Mouse (Mus musculus): ENCODE measurements around the gene Lrp6. TPM values are rescaled to one million over a fixed set of nuclear protein-coding genes. Genes with fewer than 3 reads are reported as not detected.

Lrp6 gene
- polyA plus RNA-seq, 1 experiment from 2014 or later: 22.5 TPM

- Histone ChIP-seq H3K9me3 (replicated peaks) (no peaks in the 10 kb centered on the region), H3K4me1 (peaks cover 10% of the 10 kb centered on the region), H3K4me2 (no peak overlapping the region), H3K4me3 (no peak overlapping the region), H3K36me3 (ENCODE audit: poor library complexity, severe bottlenecking) (peaks cover 27% of the 10 kb centered on the region), H3K27me3 (no peaks in the 10 kb centered on the region), H3K9ac (no peak overlapping the region), H3K27ac (no peak overlapping the region)
- no peak for ATAC-seq
- 84% methylated on average over 10 of the region's 10 CpGs for WGBS
Observed at GRCm38 (mm10) chr6:134509731-134510226, 57.0 kb downstream of the Lrp6 start.

- Histone ChIP-seq H3K4me1 (peaks cover 20% of the 10 kb centered on the region), H3K27ac (no peak overlapping the region), H3K36me3 (ENCODE audit: poor library complexity, severe bottlenecking) (peaks cover 31% of the 10 kb centered on the region), H3K27me3 (no peaks in the 10 kb centered on the region), H3K9ac (no peak overlapping the region), H3K4me3 (no peak overlapping the region), H3K4me2 (no peak overlapping the region), H3K9me3 (replicated peaks) (no peaks in the 10 kb centered on the region)
- no peak for ATAC-seq
- WGBS: 72% methylated on average over 4 of the region's 4 CpGs
Observed at GRCm38 (mm10) chr6:134504866-134505265, 61.9 kb downstream of the Lrp6 start.

GRCm38 (mm10) chr6:134502335-134502734, 64.4 kb downstream of the Lrp6 start:
- Histone ChIP-seq H3K4me2 (no peak overlapping the region), H3K9ac (no peak overlapping the region), H3K4me3 (no peak overlapping the region), H3K27me3 (no peaks in the 10 kb centered on the region), H3K9me3 (replicated peaks) (no peaks in the 10 kb centered on the region), H3K27ac (no peak overlapping the region), H3K36me3 (ENCODE audit: poor library complexity, severe bottlenecking) (peaks cover 43% of the 10 kb centered on the region), H3K4me1 (peaks cover 28% of the 10 kb centered on the region)
- no peak for ATAC-seq
- WGBS: 75% methylated on average over 7 of the region's 7 CpGs

- no peak overlapping the region for H3K4me2 ChIP-seq
Observed at GRCm38 (mm10) chr6:134500381-134501162, 66.2 kb downstream of the Lrp6 start.

GRCm38 (mm10) chr6:134499089-134499488, 67.7 kb downstream of the Lrp6 start:
- H3K4me2 ChIP-seq: no peak overlapping the region
- no peaks in the 10 kb centered on the region for H3K9me3 ChIP-seq (replicated peaks)
- peaks cover 20% of the 10 kb centered on the region; the same call in 1 of the 2 replicates for H3K36me3 ChIP-seq (ENCODE audit: poor library complexity, severe bottlenecking)
- WGBS: 90% methylated on average over 2 of the region's 2 CpGs
- no peak overlapping the region for H3K9ac ChIP-seq
- no peak overlapping the region for H3K27ac ChIP-seq
- H3K27me3 ChIP-seq: no peaks in the 10 kb centered on the region
- H3K4me1 ChIP-seq: peaks cover 41% of the 10 kb centered on the region
- no peak overlapping the region for H3K4me3 ChIP-seq
- no peak for ATAC-seq

More at GRCm38 (mm10) chr6:134500381-134501162, 66.2 kb downstream of the Lrp6 start:
- H3K27ac ChIP-seq: peak overlapping the region; percentile 75
- ATAC-seq: peak; percentile 97
- H3K36me3 ChIP-seq (ENCODE audit: poor library complexity, severe bottlenecking): peaks cover 29% of the 10 kb centered on the region
- H3K27me3 ChIP-seq: no peaks in the 10 kb centered on the region
- WGBS: 49% methylated on average over 10 of the region's 10 CpGs
- H3K9me3 ChIP-seq (replicated peaks): no peaks in the 10 kb centered on the region
- H3K4me1 ChIP-seq: peaks cover 30% of the 10 kb centered on the region
- no peak overlapping the region for H3K9ac ChIP-seq
- H3K4me3 ChIP-seq: no peak overlapping the region

- Histone ChIP-seq H3K4me3 (no peak overlapping the region), H3K27me3 (no peaks in the 10 kb centered on the region), H3K4me1 (peaks cover 46% of the 10 kb centered on the region), H3K36me3 (ENCODE audit: poor library complexity, severe bottlenecking) (peaks cover 18% of the 10 kb centered on the region; the same call in 1 of the 2 replicates), H3K4me2 (no peak overlapping the region), H3K9me3 (replicated peaks) (no peaks in the 10 kb centered on the region), H3K27ac (no peak overlapping the region), H3K9ac (no peak overlapping the region)
- no peak for ATAC-seq
Observed at GRCm38 (mm10) chr6:134498518-134498917, 68.2 kb downstream of the Lrp6 start.

GRCm38 (mm10) chr6:134494828-134495698, 71.7 kb downstream of the Lrp6 start:
- Histone ChIP-seq H3K9me3 (replicated peaks) (no peaks in the 10 kb centered on the region), H3K27ac (peak overlapping the region; percentile 65), H3K36me3 (ENCODE audit: poor library complexity, severe bottlenecking) (peaks cover 17% of the 10 kb centered on the region; the same call in 1 of the 2 replicates), H3K4me1 (peaks cover 39% of the 10 kb centered on the region), H3K27me3 (no peaks in the 10 kb centered on the region), H3K4me3 (no peak overlapping the region), H3K9ac (no peak overlapping the region), H3K4me2 (no peak overlapping the region)
- 56% methylated on average over 8 of the region's 8 CpGs for WGBS
- ATAC-seq: peak; percentile 89

GRCm38 (mm10) chr6:134489637-134490036, 77.1 kb downstream of the Lrp6 start:
- H3K9me3 ChIP-seq (replicated peaks): no peaks in the 10 kb centered on the region
- no peaks in the 10 kb centered on the region for H3K27me3 ChIP-seq
- peaks cover 21% of the 10 kb centered on the region for H3K36me3 ChIP-seq (ENCODE audit: poor library complexity, severe bottlenecking)
- WGBS: 95% methylated on average over 9 of the region's 9 CpGs
- H3K9ac ChIP-seq: no peak overlapping the region
- no peak overlapping the region for H3K4me2 ChIP-seq
- ATAC-seq: no peak
- H3K4me3 ChIP-seq: no peak overlapping the region
- peaks cover 19% of the 10 kb centered on the region for H3K4me1 ChIP-seq
- H3K27ac ChIP-seq: no peak overlapping the region

- no peak for ATAC-seq
- Histone ChIP-seq H3K9me3 (replicated peaks) (no peaks in the 10 kb centered on the region), H3K4me1 (peaks cover 14% of the 10 kb centered on the region), H3K9ac (no peak overlapping the region), H3K27me3 (no peaks in the 10 kb centered on the region), H3K36me3 (ENCODE audit: poor library complexity, severe bottlenecking) (peaks cover 26% of the 10 kb centered on the region), H3K4me2 (no peak overlapping the region), H3K27ac (no peak overlapping the region), H3K4me3 (no peak overlapping the region)
- WGBS: 95% methylated on average over 4 of the region's 4 CpGs
Observed at GRCm38 (mm10) chr6:134489130-134489529, 77.6 kb downstream of the Lrp6 start.

- Histone ChIP-seq H3K4me3 (no peak overlapping the region), H3K4me1 (no peaks in the 10 kb centered on the region), H3K27ac (no peak overlapping the region), H3K9ac (no peak overlapping the region), H3K9me3 (replicated peaks) (no peaks in the 10 kb centered on the region), H3K4me2 (no peak overlapping the region), H3K36me3 (ENCODE audit: poor library complexity, severe bottlenecking) (peaks cover 33% of the 10 kb centered on the region), H3K27me3 (no peaks in the 10 kb centered on the region)
- WGBS: 95% methylated on average over 9 of the region's 9 CpGs
- ATAC-seq: no peak
Observed at GRCm38 (mm10) chr6:134486318-134486717, 80.4 kb downstream of the Lrp6 start.

GRCm38 (mm10) chr6:134479481-134479880, 87.3 kb downstream of the Lrp6 start:
- no peak overlapping the region for H3K4me2 ChIP-seq
- ATAC-seq: no peak
- peaks cover 50% of the 10 kb centered on the region for H3K36me3 ChIP-seq (ENCODE audit: poor library complexity, severe bottlenecking)
- WGBS: 97% methylated on average over 10 of the region's 10 CpGs
- no peak overlapping the region for H3K27ac ChIP-seq
- H3K4me3 ChIP-seq: no peak overlapping the region
- peaks cover 12% of the 10 kb centered on the region; the same call in 1 of the 2 replicates for H3K4me1 ChIP-seq
- no peak overlapping the region for H3K9ac ChIP-seq
- no peaks in the 10 kb centered on the region for H3K27me3 ChIP-seq
- no peaks in the 10 kb centered on the region for H3K9me3 ChIP-seq (replicated peaks)

- Histone ChIP-seq H3K9ac (no peak overlapping the region), H3K4me1 (peaks cover 16% of the 10 kb centered on the region; the same call in 1 of the 2 replicates), H3K4me2 (no peak overlapping the region), H3K9me3 (replicated peaks) (no peaks in the 10 kb centered on the region), H3K4me3 (no peak overlapping the region), H3K36me3 (ENCODE audit: poor library complexity, severe bottlenecking) (peaks cover 36% of the 10 kb centered on the region), H3K27me3 (no peaks in the 10 kb centered on the region), H3K27ac (no peak overlapping the region)
- WGBS: 93% methylated on average over 7 of the region's 7 CpGs
- no peak for ATAC-seq
Observed at GRCm38 (mm10) chr6:134473143-134473561, 93.6 kb downstream of the Lrp6 start.
